Mouse (Mus musculus): ENCODE results near the gene Hdac7.

- TF ChIP-seq NRF1 (IDR thresholded peaks at IDR 0.05; ENCODE audit: low read depth, low read length), result peak; percentile 32; the same call in 1 of the 2 replicates
- TF ChIP-seq ZMIZ1 (IDR thresholded peaks at IDR 0.05; ENCODE audit: low read depth, low read length), result no peak
- no peak for TF ChIP-seq SIN3A (IDR thresholded peaks at IDR 0.05; ENCODE audit: low read length)
- no peak for TF ChIP-seq ETS1 (conservative IDR thresholded peaks at IDR 0.05; ENCODE audit: low read depth, low read length)
- peak; percentile 27; the same call in 1 of the 2 replicates for TF ChIP-seq MAFK (IDR thresholded peaks at IDR 0.05; ENCODE audit: insufficient replicate concordance, low read length)
Measured at GRCm38 (mm10) chr15:97776514-97776913, 67.8 kb downstream of the Hdac7 start.

Data from CH12.LX (cell line).